Mouse (Mus musculus) layer of hippocampus, adult 18-20 months (tissue): Measurements from ENCODE around the gene Cpt1a. TPM values are rescaled to one million over a fixed set of nuclear protein-coding genes. Genes with fewer than 3 reads are reported as not detected.

ENCODE experiments used
- DNase-seq, 2 experiments: peaks; one replicate each; pipeline ENCODE4 v3.0.0; 2022; ENCODE audit warnings: low spot score in 2 of 2
- total RNA-seq, 2 experiments: library from RNA; stranded (reverse); gene quantifications; 2 replicates each; pipeline ENCODE4 v1.2.3; 2021

The Cpt1a gene
- total RNA-seq, 2 experiments from 2014 or later = 24.3 to 24.7 TPM

- peak; percentile 42 to 64 for DNase-seq
These were observed 3.0 kb downstream of the Cpt1a start for GRCm38 (mm10) chr19:3324931-3325711.

- DNase-seq = no peak
These were observed 3.8 kb downstream of the Cpt1a start for GRCm38 (mm10) chr19:3325771-3326478.

GRCm38 (mm10) chr19:3326479-3327047, 4.4 kb downstream of the Cpt1a start:
- no peak for DNase-seq

- no peak for DNase-seq
These were observed 11.1 kb downstream of the Cpt1a start for GRCm38 (mm10) chr19:3333247-3333646.

- DNase-seq = no peak
These were observed 11.8 kb downstream of the Cpt1a start for GRCm38 (mm10) chr19:3333694-3334515.

GRCm38 (mm10) chr19:3334550-3334949, 12.4 kb downstream of the Cpt1a start:
- no peak for DNase-seq

- DNase-seq = no peak
These were observed 13.8 kb downstream of the Cpt1a start for GRCm38 (mm10) chr19:3335917-3336316.

- no peak for DNase-seq
These were observed 14.5 kb downstream of the Cpt1a start for GRCm38 (mm10) chr19:3336485-3337255.

- DNase-seq = no peak
These were observed 17.1 kb downstream of the Cpt1a start for GRCm38 (mm10) chr19:3339187-3339586.

- peak in 1 of 2 experiments; percentile 32 for DNase-seq
These were observed 18.9 kb downstream of the Cpt1a start for GRCm38 (mm10) chr19:3341021-3341420.

- DNase-seq = no peak
These were observed 21.8 kb downstream of the Cpt1a start for GRCm38 (mm10) chr19:3343929-3344328.

- no peak for DNase-seq
These were observed 22.8 kb downstream of the Cpt1a start for GRCm38 (mm10) chr19:3344636-3345544.

GRCm38 (mm10) chr19:3347784-3348183, 25.6 kb downstream of the Cpt1a start:
- DNase-seq = no peak

GRCm38 (mm10) chr19:3353415-3354111, 31.4 kb downstream of the Cpt1a start:
- DNase-seq = peak in 1 of 2 experiments; percentile 12

- no peak for DNase-seq
These were observed 33.0 kb downstream of the Cpt1a start for GRCm38 (mm10) chr19:3355096-3355495.

- DNase-seq = no peak
These were observed 34.4 kb downstream of the Cpt1a start for GRCm38 (mm10) chr19:3356516-3356915.

- DNase-seq = no peak
These were observed 35.5 kb downstream of the Cpt1a start for GRCm38 (mm10) chr19:3357620-3358019.

- peak in 1 of 2 experiments; percentile 11 for DNase-seq
These were observed 37.9 kb downstream of the Cpt1a start for GRCm38 (mm10) chr19:3359841-3360588.
